Mouse (Mus musculus): Measurements from ENCODE around the gene Gm49366.
"Not testable (repeated sequence)": the region's sequence is repeated elsewhere in the genome, so short reads cannot be mapped to it uniquely, and the experiment has no call there.

The Gm49366 gene

DNA sequence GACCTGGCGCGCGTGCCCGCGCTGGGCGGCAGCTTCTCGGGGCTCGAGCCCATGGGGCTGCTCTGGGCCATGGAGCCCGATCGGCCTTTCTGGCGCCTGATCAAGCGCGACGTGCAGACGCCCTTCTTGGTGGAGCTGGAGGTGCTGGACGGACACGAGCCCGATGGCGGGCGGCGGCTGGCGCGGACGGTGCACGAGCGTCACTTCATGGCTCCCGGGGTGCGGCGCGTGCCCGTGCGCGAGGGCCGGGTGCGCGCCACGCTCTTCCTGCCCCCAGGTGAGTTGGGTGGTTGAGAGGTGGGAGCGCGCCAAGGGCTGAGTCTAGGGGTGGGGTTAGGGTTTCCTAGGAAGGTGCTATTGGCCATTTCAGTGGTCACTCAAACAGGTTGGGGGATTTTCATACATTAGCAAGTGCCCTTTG, at the start of gene Gm49366:
Gm49366 (plus strand) TSS at position 245 of the 421 bp plus-strand sequence.
- peak; percentile 61 for DNase-seq (ENCODE audit: low spot score)

DNA sequence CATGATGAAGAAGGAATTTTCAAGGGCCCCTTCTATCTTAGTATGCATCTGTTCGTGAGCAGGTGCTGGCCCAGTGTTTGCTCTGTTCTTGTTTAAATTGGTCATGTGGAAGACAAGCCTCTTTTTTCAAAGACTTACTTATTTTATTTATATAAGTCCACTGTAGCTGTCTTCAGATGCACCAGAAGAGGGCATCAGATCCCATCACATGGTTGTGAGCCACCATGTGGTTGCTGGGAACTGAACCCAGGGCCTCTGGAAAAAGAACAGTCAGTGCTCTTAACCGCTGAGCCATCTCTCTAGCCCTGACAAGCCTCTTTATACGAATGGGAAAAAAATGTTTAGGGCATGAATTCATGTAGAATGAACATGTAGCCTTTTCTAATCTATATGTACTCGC, 49.4 kb upstream of the Gm49366 start:
- DNase-seq (ENCODE audit: low spot score), result no peak

GRCm38 (mm10) chr12:83997221-83997620, 41.5 kb upstream of the Gm49366 start:
- DNase-seq (ENCODE audit: low spot score), result no peak

- DNase-seq (ENCODE audit: low spot score), result no peak
Measured at GRCm38 (mm10) chr12:83998341-83999107, 40.2 kb upstream of the Gm49366 start.

- DNase-seq (ENCODE audit: low spot score), result peak; percentile 67
Measured at GRCm38 (mm10) chr12:83999237-83999636, 39.5 kb upstream of the Gm49366 start.

DNA sequence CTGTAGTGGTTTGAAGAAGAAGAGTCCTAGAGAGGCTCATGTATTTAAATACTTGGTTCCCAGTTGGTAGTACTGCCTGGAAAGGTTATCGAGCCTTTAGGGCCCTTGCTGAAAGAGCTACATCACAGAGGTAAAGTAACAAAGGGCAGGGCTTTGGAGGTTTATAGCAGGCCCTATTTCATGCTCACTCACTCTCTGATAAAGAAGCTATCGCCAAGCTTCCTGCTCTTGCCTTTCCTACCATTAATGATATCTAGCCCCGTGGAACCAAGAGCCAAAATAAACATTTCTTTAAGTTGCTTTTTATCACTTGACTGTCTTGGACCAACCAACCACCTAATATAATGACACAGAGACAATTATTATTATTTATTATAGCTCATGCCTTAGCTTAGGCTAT, 38.3 kb upstream of the Gm49366 start:
- DNase-seq (ENCODE audit: low spot score), result no peak

DNA sequence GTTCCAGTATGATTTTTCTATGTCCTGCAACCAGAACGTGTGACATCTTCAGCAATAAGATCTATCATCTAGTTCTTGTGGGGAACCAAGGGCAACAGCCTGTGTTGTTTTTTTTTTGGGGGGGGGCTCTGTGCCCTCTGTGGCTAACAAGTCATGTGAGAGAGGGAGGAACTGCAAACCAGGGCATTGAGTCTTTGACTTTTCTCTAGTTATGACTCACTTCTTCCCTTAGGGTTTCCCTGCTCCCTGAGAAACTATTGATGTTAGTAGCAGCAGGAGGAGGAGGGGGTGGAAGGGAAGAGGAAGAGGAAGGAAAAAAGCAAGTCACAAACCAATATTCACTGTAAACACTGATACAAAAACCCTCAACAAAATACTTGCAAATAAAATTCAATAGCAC, 34.9 kb upstream of the Gm49366 start:
- DNase-seq (ENCODE audit: low spot score), result no peak

- no peak for DNase-seq (ENCODE audit: low spot score)
Measured at GRCm38 (mm10) chr12:84008251-84008650, 30.5 kb upstream of the Gm49366 start.

GRCm38 (mm10) chr12:84008729-84009128, 30.0 kb upstream of the Gm49366 start:
- DNase-seq (ENCODE audit: low spot score), result no peak

GRCm38 (mm10) chr12:84009171-84009965, 29.4 kb upstream of the Gm49366 start, which contains the start of gene Acot1:
Gene Acot1, plus strand, starts transcription at chr12:84009490.
- DNase-seq (ENCODE audit: low spot score), result peak; percentile 82

DNA sequence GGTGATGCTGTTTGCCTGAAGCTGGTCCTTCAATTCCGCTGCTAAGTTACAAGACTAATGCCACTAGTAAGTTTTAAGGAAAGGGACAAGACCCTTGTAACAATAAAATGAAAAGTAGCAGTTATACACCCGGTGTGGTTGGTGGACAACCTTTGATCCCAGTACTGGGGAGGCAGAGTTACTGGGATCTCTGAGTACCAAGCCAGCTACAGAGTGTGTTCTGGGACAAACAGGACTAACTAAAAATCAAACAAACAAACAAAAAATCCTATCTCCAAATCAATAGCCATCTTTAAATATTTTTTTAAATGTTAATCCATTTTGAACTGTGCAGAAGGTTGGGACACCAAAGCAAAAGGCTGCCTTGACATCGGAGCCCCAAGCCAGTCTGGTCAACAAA, 28.5 kb upstream of the Gm49366 start:
- DNase-seq (ENCODE audit: low spot score), result no peak

- peak; percentile 83 for DNase-seq (ENCODE audit: low spot score)
Measured at GRCm38 (mm10) chr12:84011251-84012040, 27.3 kb upstream of the Gm49366 start.

- DNase-seq (ENCODE audit: low spot score), result no peak
Measured at GRCm38 (mm10) chr12:84013130-84013529, 25.6 kb upstream of the Gm49366 start.

GRCm38 (mm10) chr12:84013701-84014100, 25.0 kb upstream of the Gm49366 start:
- no peak for DNase-seq (ENCODE audit: low spot score)

GRCm38 (mm10) chr12:84020528-84020927, 18.2 kb upstream of the Gm49366 start:
- DNase-seq (ENCODE audit: low spot score), result peak; percentile 54

GRCm38 (mm10) chr12:84022266-84022665, 16.5 kb upstream of the Gm49366 start:
- not testable (repeated sequence) for DNase-seq (ENCODE audit: low spot score)

DNA sequence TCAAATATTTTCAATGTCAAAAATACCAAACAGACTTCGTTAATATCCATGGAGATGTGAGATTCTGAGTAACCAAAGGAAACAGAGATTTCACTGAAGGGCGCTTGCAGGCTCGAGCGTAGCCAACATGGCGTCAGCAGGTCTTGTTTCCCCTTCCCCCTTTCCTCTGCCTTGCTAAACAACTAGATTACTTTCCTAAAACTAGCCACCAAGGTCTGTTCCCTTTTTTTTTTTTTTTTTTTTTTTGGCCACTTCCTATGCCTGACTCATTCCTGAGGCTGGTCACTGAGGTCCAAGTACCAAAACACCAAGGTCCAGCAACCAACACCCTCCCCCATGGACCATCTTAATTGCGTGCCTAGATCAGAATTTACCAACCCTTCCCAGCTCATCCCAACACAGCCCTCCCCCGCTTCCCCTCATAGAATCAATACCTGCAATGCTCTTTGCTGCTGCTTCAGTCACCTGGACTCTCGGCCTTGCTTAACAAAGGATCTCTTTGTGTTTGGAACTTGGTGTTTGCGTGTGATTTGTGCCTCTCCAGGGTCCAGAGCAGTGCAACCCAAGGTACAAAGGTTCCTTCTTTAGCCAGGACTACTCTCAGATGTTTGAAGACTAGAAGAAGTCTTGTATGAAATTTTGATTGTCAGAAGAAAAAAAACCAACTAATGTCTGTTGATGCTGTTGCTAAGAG, 15.5 kb upstream of the Gm49366 start:
- no peak for DNase-seq (ENCODE audit: low spot score)

GRCm38 (mm10) chr12:84025888-84026287, 12.8 kb upstream of the Gm49366 start:
- no peak for DNase-seq (ENCODE audit: low spot score)

- not testable (repeated sequence) for DNase-seq (ENCODE audit: low spot score)
Measured at GRCm38 (mm10) chr12:84028328-84028727, 10.4 kb upstream of the Gm49366 start.

- not testable (repeated sequence) for DNase-seq (ENCODE audit: low spot score)
Measured at GRCm38 (mm10) chr12:84029043-84029442, 9.7 kb upstream of the Gm49366 start.

GRCm38 (mm10) chr12:84030659-84031332, 7.9 kb upstream of the Gm49366 start:
- DNase-seq (ENCODE audit: low spot score), result peak; percentile 80
